Mouse (Mus musculus) CH12.LX (cell line): ENCODE measurements at regions not wholly inside any gene's neighbourhood (a gene's known extent, or its start where the extent isn't known, plus 50 kb on each side); places are given as distances from the start of the nearest gene placed in this dataset.

Experiments used
- DNase-seq: peaks from one replicate; pipeline ENCODE4 v3.0.0-alpha.2; 2013; ENCODE audit errors: extremely low read depth
- H3K27ac ChIP-seq: 2 replicates; pipeline ENCODE4 v1.5.1; 2012; ENCODE audit warnings: low read depth, mild to moderate bottlenecking, control low read depth, moderate library complexity; ENCODE audit not compliant: insufficient read depth
- H3K27me3 ChIP-seq: replicated peaks from 2 replicates; pipeline ENCODE3; 2012; ENCODE audit warnings: inconsistent platforms
- H3K36me3 ChIP-seq, 2 experiments: replicated peaks in 1 of 2; 2 replicates each; pipeline versions ENCODE3 to v1.6.1; 2012; ENCODE audit warnings: inconsistent platforms in 1 of 2, low read length in 1 of 2, mild to moderate bottlenecking in 1 of 2, mixed read lengths in 1 of 2, moderate library complexity in 1 of 2; ENCODE audit not compliant: control insufficient read depth in 1 of 2, insufficient read depth in 1 of 2
- H3K4me1 ChIP-seq, 2 experiments: 2 replicates each; pipeline ENCODE4 v1.6.1; 2012; ENCODE audit warnings: inconsistent platforms in 1 of 2, moderate library complexity in 1 of 2; ENCODE audit not compliant: insufficient read depth in 2 of 2, control insufficient read depth in 1 of 2
- H3K4me2 ChIP-seq: 2 replicates; pipeline ENCODE4 v1.6.1; 2012; ENCODE audit warnings: low read depth, mild to moderate bottlenecking, control low read depth; ENCODE audit not compliant: poor library complexity, insufficient read depth, severe bottlenecking
- H3K4me3 ChIP-seq, 3 experiments: fragments of 150-350 bp in 1 of 3; sonication (generic) in 1 of 3; replicated peaks in 1 of 3; 2 replicates each; pipeline versions ENCODE3 to v1.5.1; 2011 to 2012; ENCODE audit warnings: low read depth in 2 of 3, low read length in 2 of 3, mild to moderate bottlenecking in 2 of 3, moderate library complexity in 2 of 3, control low read depth in 1 of 3, improper control_type of control experiment in 1 of 3, inconsistent platforms in 1 of 3, mixed read lengths in 1 of 3; ENCODE audit not compliant: poor library complexity in 1 of 3
- H3K79me2 ChIP-seq: replicated peaks from 2 replicates; pipeline ENCODE4 v1.6.1; 2012; ENCODE audit warnings: mild to moderate bottlenecking, moderate library complexity; ENCODE audit not compliant: control insufficient read depth, poor library complexity, insufficient read depth, severe bottlenecking; ENCODE audit errors: extremely low read depth
- H3K9ac ChIP-seq: 2 replicates; pipeline ENCODE4 v1.6.1; 2012; ENCODE audit warnings: low read depth, mild to moderate bottlenecking, control low read depth, moderate library complexity; ENCODE audit not compliant: insufficient read depth
- H3K9me3 ChIP-seq: replicated peaks from 2 replicates; pipeline ENCODE3; 2012; ENCODE audit warnings: low read length, inconsistent platforms, mixed read lengths
- BHLHE40 ChIP-seq: IDR thresholded peaks from 2 replicates; pipeline ENCODE4 v1.6.1; 2011; ENCODE audit warnings: mild to moderate bottlenecking, low read depth, low read length, improper control_type of control experiment
- CHD2 ChIP-seq: IDR thresholded peaks from 2 replicates; pipeline ENCODE4 v1.6.1; 2011; ENCODE audit warnings: low read length, improper control_type of control experiment
- CTCF ChIP-seq, 2 experiments: IDR thresholded peaks in 1 of 2; conservative IDR thresholded peaks in 1 of 2; 2 replicates each; pipeline ENCODE4 v1.5.1; 2011 to 2012; ENCODE audit warnings: low read depth in 2 of 2, low read length in 2 of 2, improper control_type of control experiment in 1 of 2, inconsistent platforms in 1 of 2, mild to moderate bottlenecking in 1 of 2, moderate library complexity in 1 of 2
- ELF1 ChIP-seq: IDR thresholded peaks from 2 replicates; pipeline ENCODE4 v1.6.1; 2014; ENCODE audit warnings: low read depth, mild to moderate bottlenecking, inconsistent platforms, low read length, improper control_type of control experiment
- EP300 ChIP-seq: IDR thresholded peaks from 2 replicates; pipeline ENCODE4 v1.6.1; 2011; ENCODE audit warnings: low read length, improper control_type of control experiment
- JUND ChIP-seq: conservative IDR thresholded peaks from 2 replicates; pipeline ENCODE4 v1.6.1; 2011; ENCODE audit warnings: low read depth, low read length, improper control_type of control experiment
- MAFK ChIP-seq: IDR thresholded peaks from 2 replicates; pipeline ENCODE4 v1.6.1; 2011; ENCODE audit warnings: low read length, improper control_type of control experiment; ENCODE audit not compliant: insufficient replicate concordance
- MAX ChIP-seq: IDR thresholded peaks from 2 replicates; pipeline ENCODE4 v1.6.1; 2011; ENCODE audit warnings: low read length, improper control_type of control experiment
- MXI1 ChIP-seq: IDR thresholded peaks from 2 replicates; pipeline ENCODE4 v1.6.1; 2011; ENCODE audit warnings: mild to moderate bottlenecking, low read depth, low read length, improper control_type of control experiment
- MYC ChIP-seq: IDR thresholded peaks from 2 replicates; pipeline ENCODE4 v1.6.1; 2011; ENCODE audit warnings: low read depth, mild to moderate bottlenecking, improper control_type of control experiment, low read length
- NRF1 ChIP-seq: IDR thresholded peaks from 2 replicates; pipeline ENCODE4 v1.6.1; 2014; ENCODE audit warnings: low read depth, mild to moderate bottlenecking, inconsistent platforms, low read length, improper control_type of control experiment, moderate library complexity
- PAX5 ChIP-seq: IDR thresholded peaks from 2 replicates; pipeline ENCODE4 v1.6.1; 2012; ENCODE audit warnings: low read length, inconsistent platforms, mixed read lengths
- POLR2A ChIP-seq: IDR thresholded peaks from 2 replicates; pipeline ENCODE4 v1.6.1; 2011; ENCODE audit warnings: low read depth, mild to moderate bottlenecking, improper control_type of control experiment, low read length
- RAD21 ChIP-seq: IDR thresholded peaks from 2 replicates; pipeline ENCODE4 v1.6.1; 2011; ENCODE audit warnings: low read depth, mild to moderate bottlenecking, low read length, improper control_type of control experiment, moderate library complexity
- RCOR1 ChIP-seq: conservative IDR thresholded peaks from 2 replicates; pipeline ENCODE4 v1.6.1; 2012; ENCODE audit warnings: low read depth, mild to moderate bottlenecking, inconsistent platforms, low read length, improper control_type of control experiment
- SIN3A ChIP-seq: IDR thresholded peaks from 2 replicates; pipeline ENCODE4 v1.6.1; 2012; ENCODE audit warnings: low read length, improper control_type of control experiment, inconsistent platforms
- USF1 ChIP-seq: IDR thresholded peaks from 2 replicates; pipeline ENCODE4 v1.6.1; 2014; ENCODE audit warnings: low read depth, mild to moderate bottlenecking, inconsistent platforms, low read length, improper control_type of control experiment
- ZC3H11A ChIP-seq: IDR thresholded peaks from 2 replicates; pipeline ENCODE4 v1.6.1; 2012; ENCODE audit warnings: low read depth, mild to moderate bottlenecking, inconsistent platforms, low read length, improper control_type of control experiment
- ZKSCAN1 ChIP-seq: IDR thresholded peaks from 2 replicates; pipeline ENCODE4 v1.6.1; 2012; ENCODE audit warnings: low read depth, inconsistent platforms, low read length, improper control_type of control experiment, borderline replicate concordance
- ZMIZ1 ChIP-seq: IDR thresholded peaks from 2 replicates; pipeline ENCODE4 v1.6.1; 2012; ENCODE audit warnings: low read depth, mild to moderate bottlenecking, inconsistent platforms, low read length, improper control_type of control experiment
- dilution Hi-C: fragments of 300-500 bp; cut with MboI; formaldehyde crosslinking; loops from 2 replicates; pipeline ENCODE4 v1.14.3; 2020; ENCODE audit warnings: low sequenced_read_pairs; ENCODE audit not compliant: extremely low pct_unique_long_range_greater_than_20kb, extremely low pct_ligation_motif_present
- in situ Hi-C: fragments of 300-500 bp; cut with MboI; formaldehyde crosslinking; loops from 3 replicates; pipeline ENCODE4 v1.14.3; 2019; ENCODE audit warnings: low sequenced_read_pairs, low pct_ligation_motif_present, low pct_unique_long_range_greater_than_20kb, mixed read lengths

DNA sequence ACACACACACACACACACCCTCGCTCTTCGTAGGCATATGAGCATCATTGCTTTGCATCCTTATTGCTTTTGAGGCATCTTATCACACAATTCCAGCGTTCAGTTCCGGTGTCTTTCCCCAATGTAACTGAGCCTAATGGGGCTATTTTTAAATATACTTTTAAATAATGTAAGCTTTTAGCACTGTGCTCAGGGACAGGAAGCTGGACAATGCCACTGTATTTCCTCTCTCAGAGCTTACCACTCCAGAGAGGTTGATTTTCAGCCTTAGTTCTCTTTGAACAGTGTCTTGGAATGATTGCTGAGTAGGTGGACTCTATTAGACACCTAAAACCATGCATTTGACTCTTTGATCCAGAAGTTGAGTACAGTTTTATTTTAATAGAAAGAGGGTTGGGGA is 301.9 kb downstream of the Sfmbt2 start:
- Histone ChIP-seq H3K27me3 (no peaks in the 10 kb centered on the region), H3K9me3 (no peaks in the 10 kb centered on the region), H3K4me1 (peaks cover 0 to 7% of the 10 kb centered on the region in 2 experiments; a peak in 2 of 4 replicates), H3K4me3 (no peak overlapping the region), H3K4me2 (no peak overlapping the region), H3K9ac (no peak overlapping the region), H3K36me3 (no peaks in the 10 kb centered on the region), H3K27ac (no peak overlapping the region), H3K79me2 (no peaks in the 10 kb centered on the region)
- TF ChIP-seq BHLHE40: no peak
- TF ChIP-seq MAFK: no peak
- no peak for TF ChIP-seq MYC
- TF ChIP-seq NRF1: no peak
- TF ChIP-seq CHD2: no peak
- no peak for TF ChIP-seq USF1
- TF ChIP-seq MXI1: no peak
- TF ChIP-seq ELF1: no peak
- TF ChIP-seq MAX: no peak
- no peak for TF ChIP-seq ZKSCAN1
- no peak for TF ChIP-seq ZMIZ1
- TF ChIP-seq POLR2A: no peak
- TF ChIP-seq RAD21: no peak
- no peak for TF ChIP-seq ZC3H11A
- no peak for TF ChIP-seq RCOR1
- no peak for TF ChIP-seq PAX5
- no peak for TF ChIP-seq JUND
- TF ChIP-seq SIN3A: no peak
- in situ Hi-C loops: no loop called here
- dilution Hi-C loops: no loop called here
- no peak for DNase-seq

GRCm38 (mm10) chr2:10674738-10675349 is 304.5 kb downstream of the Sfmbt2 start:
- H3K79me2 ChIP-seq: no peaks in the 10 kb centered on the region
- H3K4me1 ChIP-seq: peaks cover 0 to 7% of the 10 kb centered on the region in 2 experiments; a peak in 2 of 4 replicates
- dilution Hi-C loops: no loop called here
- TF ChIP-seq EP300: no peak
- peak in 1 of 2 experiments; percentile 10; a peak in 1 of 4 replicates for TF ChIP-seq CTCF (conservative IDR thresholded peaks at IDR 0.05 in 1 of 2, IDR thresholded peaks at IDR 0.05 in 1 of 2; ENCODE audit: low read depth in 2 of 2, low read length in 2 of 2)
- no peaks in the 10 kb centered on the region for H3K9me3 ChIP-seq
- DNase-seq: peak; percentile 17
- H3K36me3 ChIP-seq: no peaks in the 10 kb centered on the region
- H3K4me3 ChIP-seq: no peak overlapping the region
- no peak overlapping the region for H3K4me2 ChIP-seq
- no peak overlapping the region for H3K27ac ChIP-seq
- in situ Hi-C loops: no loop called here
- no peaks in the 10 kb centered on the region for H3K27me3 ChIP-seq
- no peak overlapping the region for H3K9ac ChIP-seq
